Mouse (Mus musculus) embryo, embryonic 11.5 days (tissue): ENCODE data around the gene Mamstr.
A peak's percentile ranks its signal among the peaks of the same experiment; 100 is the strongest.
"Not testable (repeated sequence)": the region's sequence is repeated elsewhere in the genome, so short reads cannot be mapped to it uniquely, and the experiment has no call there.

Experiments
- DNase-seq: peaks from one replicate; pipeline ENCODE4 v3.0.0-alpha.2; 2012; ENCODE audit warnings: low read depth, low spot score

Mamstr gene

GRCm38 (mm10) chr7:45649351-45649750 lies 9.6 kb downstream of the Mamstr start:
- no peak for DNase-seq

- not testable (repeated sequence) for DNase-seq
Observed at GRCm38 (mm10) chr7:45650484-45650883, 10.7 kb downstream of the Mamstr start.

- no peak for DNase-seq
Observed at GRCm38 (mm10) chr7:45654424-45655047, 14.8 kb downstream of the Mamstr start.

GRCm38 (mm10) chr7:45660746-45661478 lies 21.1 kb downstream of the Mamstr start:
- DNase-seq: no peak

- DNase-seq: not testable (repeated sequence)
Observed at GRCm38 (mm10) chr7:45661702-45662101, 21.9 kb downstream of the Mamstr start.

- DNase-seq: no peak
Observed at GRCm38 (mm10) chr7:45665303-45666138, 25.7 kb downstream of the Mamstr start.

- DNase-seq: no peak
Observed at GRCm38 (mm10) chr7:45666161-45666560, 26.4 kb downstream of the Mamstr start, which contains the start of gene Fut2. Gene Fut2 (minus strand): TSS chr7:45666394.

- DNase-seq: no peak
Observed at GRCm38 (mm10) chr7:45667761-45668160, 28.0 kb downstream of the Mamstr start.

- DNase-seq: no peak
Observed at GRCm38 (mm10) chr7:45668921-45669320, 29.1 kb downstream of the Mamstr start.

- DNase-seq: no peak
Observed at GRCm38 (mm10) chr7:45677627-45678295, 38.0 kb downstream of the Mamstr start.

GRCm38 (mm10) chr7:45678513-45678912 lies 38.7 kb downstream of the Mamstr start:
- no peak for DNase-seq

- DNase-seq: no peak
Observed at GRCm38 (mm10) chr7:45679966-45680621, 40.3 kb downstream of the Mamstr start.

GRCm38 (mm10) chr7:45681046-45681736 lies 41.4 kb downstream of the Mamstr start:
- DNase-seq: no peak

- peak; percentile 89 for DNase-seq
Observed at GRCm38 (mm10) chr7:45682144-45683126, 42.7 kb downstream of the Mamstr start.

GRCm38 (mm10) chr7:45683396-45684050 lies 43.7 kb downstream of the Mamstr start, which contains the start of gene Ntn5:
Gene Ntn5 (plus strand): TSS chr7:45684022.
- no peak for DNase-seq

GRCm38 (mm10) chr7:45685811-45686210 lies 46.0 kb downstream of the Mamstr start:
- no peak for DNase-seq

GRCm38 (mm10) chr7:45686841-45687240 lies 47.1 kb downstream of the Mamstr start:
- DNase-seq: no peak

GRCm38 (mm10) chr7:45689099-45689498 lies 49.3 kb downstream of the Mamstr start:
- no peak for DNase-seq

GRCm38 (mm10) chr7:45689800-45690199 lies 50.0 kb downstream of the Mamstr start:
- no peak for DNase-seq
